Mouse (Mus musculus) heart, postnatal 0 days (tissue): ENCODE data around the gene 4931406P16Rik.

ENCODE experiments used
- CTCF ChIP-seq: IDR thresholded peaks from 2 replicates; pipeline ENCODE4 v1.5.1; 2016; ENCODE audit warnings: antibody characterized with exemption, control low read depth, low read depth
- EP300 ChIP-seq: IDR thresholded peaks from 2 replicates; pipeline ENCODE4 v1.6.1; 2016; ENCODE audit warnings: antibody characterized with exemption, low read depth

- no peak for TF ChIP-seq CTCF
- TF ChIP-seq EP300 = no peak
Observed at GRCm38 (mm10) chr7:34309186-34309764, 4.1 kb downstream of the 4931406P16Rik start.
